In genomic region chr4:150603366-150604061, GRCm38 (mm10) we compare ENCODE assay signal across 29 mouse cellular contexts. TPM values are rescaled to one million over a fixed set of nuclear protein-coding genes. Genes with fewer than 3 reads are reported as not detected.
DNase-seq lines count a peak whose midpoint lies in the region; ATAC-seq and TF ChIP-seq lines count a peak whose summit lies in the region.
"Had no signal": no experiment of that assay in that cellular context is flagged by ENCODE, and none has a peak within 500 bp of the region (broad histone marks: within the 10 kb centered on the region; RNA-seq: fewer than 3 reads in every experiment).

No protein-coding gene starts in this region.

- no peaks in the 10 kb centered on the region for H3K27me3 ChIP-seq in heart, embryonic 10.5 days (ENCODE audit: insufficient read depth, poor library complexity, severe bottlenecking)
- no peaks in the 10 kb centered on the region for H3K27me3 ChIP-seq in heart, adult 2 months (ENCODE audit: control insufficient read depth, insufficient read depth, low read length)
- no peaks in the 10 kb centered on the region for H3K27me3 ChIP-seq in midbrain, embryonic 12.5 days
- no peaks in the 10 kb centered on the region for H3K27me3 ChIP-seq in midbrain, embryonic 11.5 days (ENCODE audit: control insufficient read depth, insufficient read depth, low read length)
- no peaks in the 10 kb centered on the region for H3K27me3 ChIP-seq in neural tube, embryonic 13.5 days
- H3K27me3 ChIP-seq: embryonic facial prominence, embryonic 13.5 days; forebrain, embryonic 15.5 days; hindbrain, embryonic 12.5 days had no signal

- H3K27ac ChIP-seq in heart, embryonic 10.5 days: 0 out of 2 replicates have a peak overlapping the region, but pooled peaks have one; percentile 16
- H3K27ac ChIP-seq in heart, adult 2 months: no peak overlapping the region
- H3K27ac ChIP-seq in midbrain, embryonic 12.5 days (replicated peaks): 0 out of 2 replicates have a peak overlapping the region, but pooled peaks have one; percentile 5
- no peak overlapping the region for H3K27ac ChIP-seq in midbrain, embryonic 11.5 days (ENCODE audit: low read depth, low read length)
- 0 out of 2 replicates have a peak overlapping the region, but pooled peaks have one; percentile 49 for H3K27ac ChIP-seq in neural tube, embryonic 13.5 days (replicated peaks)
- H3K27ac ChIP-seq: embryonic facial prominence, embryonic 10.5 days; embryonic facial prominence, embryonic 13.5 days; forebrain, embryonic 12.5 days; forebrain, embryonic 15.5 days had no signal

- no peak overlapping the region for H3K9ac ChIP-seq in heart, adult 2 months (ENCODE audit: low read depth, low read length)
- no peak overlapping the region for H3K9ac ChIP-seq in midbrain, embryonic 12.5 days (replicated peaks)
- H3K9ac ChIP-seq in midbrain, embryonic 11.5 days (ENCODE audit: low read length): no peak overlapping the region
- H3K9ac ChIP-seq in neural tube, embryonic 13.5 days: no peak overlapping the region
- H3K9ac ChIP-seq: embryonic facial prominence, embryonic 13.5 days; forebrain, embryonic 12.5 days; forebrain, embryonic 15.5 days; hindbrain, embryonic 12.5 days had no signal

- peaks cover 33% of the 10 kb centered on the region for H3K4me1 ChIP-seq in heart, embryonic 10.5 days
- H3K4me1 ChIP-seq in heart, adult 2 months (ENCODE audit: control insufficient read depth, insufficient read depth, low read length): peaks cover 9% of the 10 kb centered on the region
- H3K4me1 ChIP-seq in midbrain, embryonic 12.5 days: peaks cover 49% of the 10 kb centered on the region
- H3K4me1 ChIP-seq in midbrain, embryonic 11.5 days (ENCODE audit: control insufficient read depth, insufficient read depth, low read length): peaks cover 30% of the 10 kb centered on the region
- H3K4me1 ChIP-seq in neural tube, embryonic 13.5 days (replicated peaks): peaks cover 66% of the 10 kb centered on the region

- H3K4me2 ChIP-seq in midbrain, embryonic 12.5 days (replicated peaks): no peak overlapping the region
- no peak overlapping the region for H3K4me2 ChIP-seq in midbrain, embryonic 11.5 days
- H3K4me2 ChIP-seq in neural tube, embryonic 13.5 days: no peak overlapping the region
- H3K4me2 ChIP-seq: embryonic facial prominence, embryonic 13.5 days; forebrain, embryonic 12.5 days; forebrain, embryonic 15.5 days; heart, embryonic 11.5 days; hindbrain, embryonic 12.5 days had no signal

- no peak for ATAC-seq in midbrain, embryonic 12.5 days (ENCODE audit: low FRiP score, low read depth)
- ATAC-seq in midbrain, embryonic 11.5 days (ENCODE audit: low FRiP score): no peak
- ATAC-seq in neural tube, embryonic 13.5 days (ENCODE audit: low read depth): no peak
- ATAC-seq: activated CD4-positive, CD25-positive, alpha-beta regulatory T cell, adult 4 months; forebrain, embryonic 15.5 days; hindbrain, embryonic 16.5 days; inflammation-experienced regulatory T-cells, adult 6 months had no signal

- TF ChIP-seq EP300 in heart, adult 2 months (IDR thresholded peaks at IDR 0.05; ENCODE audit: insufficient read depth, low read depth, low read length): no peak

- peak; percentile 59 to 82 for DNase-seq in adrenal gland, adult (ENCODE audit: inconsistent age in 2 of 2, low spot score in 1 of 2)
- DNase-seq in adrenal gland, postnatal 10 days: no peak
- no peak for DNase-seq in heart, embryonic 10.5 days (ENCODE audit: low spot score)
- no peak for DNase-seq in heart, adult 2 months
- no peak for DNase-seq in midbrain, embryonic 11.5 days (ENCODE audit: low spot score, missing footprints)
- DNase-seq in neural tube, embryonic 10.5 days (ENCODE audit: extremely low spot score, low spot score): no peak
- DNase-seq: cerebellum, adult 11-12 months; cerebellum, adult 8-10 months; cerebellum, postnatal 10 days; cerebellum, postnatal 36 days; embryo, embryonic 11 days; gastrocnemius, postnatal 25 days; heart, adult 18-20 months had no signal

- 100% methylated on average over 1 of the region's 1 CpGs for WGBS in heart, embryonic 10.5 days
- 100% methylated on average over 1 of the region's 1 CpGs for WGBS in heart, adult 2 months
- WGBS in midbrain, embryonic 12.5 days: 100% methylated on average over 1 of the region's 1 CpGs
- 93% methylated on average over 1 of the region's 1 CpGs for WGBS in midbrain, embryonic 11.5 days
- 91% methylated on average over 1 of the region's 1 CpGs for whole genome bisulfite sequencing in neural tube, embryonic 13.5 days

- peaks cover 13% of the 10 kb centered on the region for H3K36me3 ChIP-seq in heart, embryonic 10.5 days
- no peaks in the 10 kb centered on the region; the same call in 1 of the 2 replicates for H3K36me3 ChIP-seq in heart, adult 2 months (ENCODE audit: control insufficient read depth, insufficient read depth, low read length)
- no peaks in the 10 kb centered on the region for H3K36me3 ChIP-seq in midbrain, embryonic 12.5 days
- H3K36me3 ChIP-seq in midbrain, embryonic 11.5 days (ENCODE audit: control insufficient read depth, insufficient read depth, low read length): no peaks in the 10 kb centered on the region
- H3K36me3 ChIP-seq in neural tube, embryonic 13.5 days: no peaks in the 10 kb centered on the region
- H3K36me3 ChIP-seq: embryonic facial prominence, embryonic 13.5 days; forebrain, embryonic 12.5 days; forebrain, embryonic 15.5 days; hindbrain, embryonic 12.5 days had no signal

- intact Hi-C loops in heart, adult 2 months (cut with DNase I): no loop called here

- no peak for TF ChIP-seq CTCF in heart, adult 2 months (IDR thresholded peaks at IDR 0.05)

- H3K4me3 ChIP-seq in heart, embryonic 10.5 days: no peak overlapping the region
- H3K4me3 ChIP-seq in heart, adult 2 months: no peak overlapping the region
- H3K4me3 ChIP-seq in midbrain, embryonic 12.5 days: no peak overlapping the region
- H3K4me3 ChIP-seq in midbrain, embryonic 11.5 days (ENCODE audit: low read depth, low read length): no peak overlapping the region
- H3K4me3 ChIP-seq in neural tube, embryonic 13.5 days: no peak overlapping the region
- H3K4me3 ChIP-seq: embryonic facial prominence, embryonic 10.5 days; embryonic facial prominence, embryonic 13.5 days; erythroblast, embryonic 14.5 days; forebrain, embryonic 12.5 days; forebrain, embryonic 15.5 days; hindbrain, embryonic 12.5 days had no signal

- no peak for TF ChIP-seq POLR2A in heart, adult 2 months (IDR thresholded peaks at IDR 0.05; ENCODE audit: insufficient read depth, low read depth, low read length)

- H3K9me3 ChIP-seq in heart, embryonic 10.5 days: no peaks in the 10 kb centered on the region
- H3K9me3 ChIP-seq in midbrain, embryonic 12.5 days: no peaks in the 10 kb centered on the region
- no peaks in the 10 kb centered on the region for H3K9me3 ChIP-seq in midbrain, embryonic 11.5 days (ENCODE audit: control insufficient read depth, low read length)
- no peaks in the 10 kb centered on the region for H3K9me3 ChIP-seq in neural tube, embryonic 13.5 days
- H3K9me3 ChIP-seq: embryonic facial prominence, embryonic 10.5 days; embryonic facial prominence, embryonic 13.5 days; forebrain, embryonic 12.5 days; forebrain, embryonic 15.5 days; hindbrain, embryonic 12.5 days had no signal

- H3K79me2 ChIP-seq in heart, adult 2 months (replicated peaks; ENCODE audit: control insufficient read depth, insufficient read depth, low read length): peaks cover 10% of the 10 kb centered on the region

RNA-seq across cellular contexts. Expression of gene Slc45a1, which starts 48.5 kb away (rescaled TPM):
- total RNA-seq in adrenal gland, postnatal 10 days (2021): 1 to 10 TPM in 1 of 2 experiments, under 1 TPM in 1; 0.72 to 1.7 TPM
- 0.10 and 0.15 TPM in 2 replicates for polyA plus RNA-seq in heart, embryonic 10.5 days (2016; fragmentation: Nextera tagmentation; extraction: Ambion mirVana)
- not detected for total RNA-seq in heart, adult 2 months (2021)
- not detected in 2 replicates for polyA plus RNA-seq in heart, adult 2 months (2012; rRNA removed)
- 7.8 and 9.8 TPM in 2 replicates for polyA plus RNA-seq in midbrain, embryonic 12.5 days (2016; fragmentation: Nextera tagmentation; extraction: Ambion mirVana)
- 4.4 and 4.7 TPM in 2 replicates for polyA plus RNA-seq in midbrain, embryonic 11.5 days (2014; fragmentation: Nextera tagmentation; extraction: Ambion mirVana)
- polyA plus RNA-seq in neural tube, embryonic 13.5 days (2015; fragmentation: Nextera tagmentation; extraction: Ambion mirVana): 26.8 and 28.6 TPM in 2 replicates
- total RNA-seq: gastrocnemius, adult 8-10 months; gastrocnemius, postnatal 25 days; heart, adult 18-20 months; heart, postnatal 25 days; hematopoietic stem cell, adult 5-6 weeks had no signal
- polyA plus RNA-seq: erythroblast, embryonic 14.5 days; heart, postnatal 0 days had no signal

Comparison
In these comparisons a context has a peak if more than half of its experiments do, and no peak if none do; other contexts are left out.
1. DNase-seq: peak in adrenal gland, adult (2 of 2); none in adrenal gland, postnatal 10 days (single experiment), heart, embryonic 10.5 days (single experiment), heart, adult 2 months (0 of 2), midbrain, embryonic 11.5 days (single experiment) and neural tube, embryonic 10.5 days (single experiment).
2. H3K27ac ChIP-seq: peak in heart, embryonic 10.5 days (single experiment), midbrain, embryonic 12.5 days (single experiment) and neural tube, embryonic 13.5 days (single experiment); none in heart, adult 2 months (single experiment) and midbrain, embryonic 11.5 days (single experiment).